Mouse (Mus musculus): ENCODE data around the gene Mbd3. TPM values are rescaled to one million over a fixed set of nuclear protein-coding genes. Genes with fewer than 3 reads are reported as not detected.
"Not testable (repeated sequence)": the region's sequence is repeated elsewhere in the genome, so short reads cannot be mapped to it uniquely, and the experiment has no call there.

Mbd3 gene
- polyA plus RNA-seq, 1 experiment from 2014 or later = 277 TPM

- Histone ChIP-seq H3K9me3 (no peaks in the 10 kb centered on the region), H3K9ac (no peak within 1 kb of the TSS), H3K4me1 (peaks cover 21% of the 10 kb centered on the region), H3K4me3 (peak within 1 kb of the TSS; percentile 28), H3K27me3 (peaks cover 92% of the 10 kb centered on the region), H3K36me3 (no peaks in the 10 kb centered on the region), H3K27ac (no peak within 1 kb of the TSS), H3K4me2 (peak within 1 kb of the TSS; percentile 58)
- no peak for ATAC-seq (ENCODE audit: borderline replicate concordance, extremely low read depth, low FRiP score, low TSS enrichment)
- under 1% methylated on average over 53 of the region's 53 CpGs for WGBS
Measured at GRCm38 (mm10) chr10:80356001-80356682, 43.2 kb downstream of the Mbd3 start, which contains the start of gene Plk5. Gene Plk5 (plus strand): TSS chr10:80356459.

DNA sequence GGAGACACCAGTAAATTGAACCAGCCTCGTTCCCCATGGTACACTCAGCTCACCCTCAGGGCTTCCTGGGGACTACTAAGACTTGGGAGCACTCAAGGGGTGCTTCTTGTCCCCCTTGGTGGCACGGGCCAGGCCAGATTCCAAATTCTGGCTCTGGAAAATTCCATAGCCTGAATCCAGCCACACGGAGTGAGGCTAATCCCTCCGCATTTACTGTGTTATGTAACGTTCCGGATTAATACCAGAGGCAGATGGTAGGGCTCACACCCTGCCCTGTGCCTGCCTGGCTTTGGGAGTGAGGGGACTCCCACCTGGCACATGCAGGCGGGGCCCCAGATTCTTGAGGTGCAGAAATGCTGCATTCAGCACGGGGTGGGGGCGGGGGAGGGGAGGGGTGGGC, 43.9 kb downstream of the Mbd3 start:
- no peaks in the 10 kb centered on the region for H3K36me3 ChIP-seq
- no peak overlapping the region for H3K9ac ChIP-seq
- no peak for ATAC-seq (ENCODE audit: borderline replicate concordance, extremely low read depth, low FRiP score, low TSS enrichment)
- H3K27me3 ChIP-seq = peaks cover 96% of the 10 kb centered on the region
- WGBS = 11% methylated on average over 9 of the region's 9 CpGs
- H3K27ac ChIP-seq = no peak overlapping the region
- H3K4me2 ChIP-seq = no peak overlapping the region
- H3K9me3 ChIP-seq = no peaks in the 10 kb centered on the region
- peaks cover 21% of the 10 kb centered on the region for H3K4me1 ChIP-seq
- no peak overlapping the region for H3K4me3 ChIP-seq

GRCm38 (mm10) chr10:80352727-80353126, 46.6 kb downstream of the Mbd3 start:
- Histone ChIP-seq H3K4me3 (no peak overlapping the region), H3K4me1 (peaks cover 35% of the 10 kb centered on the region), H3K9me3 (no peaks in the 10 kb centered on the region), H3K27ac (no peak overlapping the region), H3K9ac (no peak overlapping the region), H3K36me3 (no peaks in the 10 kb centered on the region), H3K27me3 (peaks cover 97% of the 10 kb centered on the region), H3K4me2 (no peak overlapping the region)
- ATAC-seq (ENCODE audit: borderline replicate concordance, extremely low read depth, low FRiP score, low TSS enrichment) = no peak
- 46% methylated on average over 8 of the region's 8 CpGs for WGBS

DNA sequence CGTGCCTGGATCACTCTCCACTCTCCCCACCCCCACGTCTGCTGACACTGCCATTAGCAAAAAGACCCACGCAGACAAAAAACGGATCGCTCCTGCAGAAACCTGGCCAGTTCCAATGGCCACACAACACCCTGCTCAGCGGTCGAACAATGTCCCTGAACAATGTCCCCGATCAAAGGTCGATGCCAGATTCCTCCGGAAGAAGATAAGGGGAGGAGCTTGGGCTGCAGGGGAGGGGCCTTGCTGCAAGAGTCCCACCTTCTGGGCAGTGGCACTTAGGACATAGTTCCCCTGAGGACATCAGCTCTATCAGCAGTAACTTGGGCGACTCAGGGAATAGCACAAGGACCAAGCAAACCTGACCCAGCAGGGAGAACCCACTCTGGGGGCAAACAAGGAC, 47.5 kb downstream of the Mbd3 start:
- Histone ChIP-seq H3K36me3 (no peaks in the 10 kb centered on the region), H3K4me3 (no peak overlapping the region), H3K9me3 (no peaks in the 10 kb centered on the region), H3K27me3 (peaks cover 97% of the 10 kb centered on the region), H3K27ac (no peak overlapping the region), H3K4me1 (peaks cover 33% of the 10 kb centered on the region), H3K9ac (no peak overlapping the region), H3K4me2 (no peak overlapping the region)
- WGBS = 28% methylated on average over 11 of the region's 11 CpGs
- no peak for ATAC-seq (ENCODE audit: borderline replicate concordance, extremely low read depth, low FRiP score, low TSS enrichment)

DNA sequence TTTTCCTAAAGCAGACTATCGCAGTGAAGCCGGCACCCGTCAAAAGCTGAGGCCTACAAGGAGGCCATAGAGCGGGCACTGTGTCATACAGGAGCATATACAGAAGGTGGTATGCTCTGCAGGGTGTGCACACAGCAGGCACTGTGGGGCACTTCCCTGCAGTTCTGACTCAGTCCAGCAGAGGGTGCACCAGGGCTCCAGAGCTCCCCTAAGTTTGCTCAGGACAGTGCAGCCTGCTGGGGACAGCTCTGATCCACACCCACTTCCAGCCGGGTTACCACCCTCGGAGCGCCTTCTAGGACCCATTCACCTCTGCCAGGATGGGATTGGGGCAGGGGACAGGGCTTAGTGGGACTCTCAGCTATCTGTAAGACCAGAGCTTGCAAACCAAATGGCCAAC, 49.1 kb downstream of the Mbd3 start:
- Histone ChIP-seq H3K9ac (no peak overlapping the region), H3K4me3 (no peak overlapping the region), H3K27ac (no peak overlapping the region), H3K4me2 (no peak overlapping the region), H3K36me3 (no peaks in the 10 kb centered on the region), H3K27me3 (peaks cover 96% of the 10 kb centered on the region), H3K9me3 (no peaks in the 10 kb centered on the region), H3K4me1 (peaks cover 25% of the 10 kb centered on the region)
- 1% methylated on average over 7 of the region's 7 CpGs for WGBS
- ATAC-seq (ENCODE audit: borderline replicate concordance, extremely low read depth, low FRiP score, low TSS enrichment) = peak; percentile 76

DNA sequence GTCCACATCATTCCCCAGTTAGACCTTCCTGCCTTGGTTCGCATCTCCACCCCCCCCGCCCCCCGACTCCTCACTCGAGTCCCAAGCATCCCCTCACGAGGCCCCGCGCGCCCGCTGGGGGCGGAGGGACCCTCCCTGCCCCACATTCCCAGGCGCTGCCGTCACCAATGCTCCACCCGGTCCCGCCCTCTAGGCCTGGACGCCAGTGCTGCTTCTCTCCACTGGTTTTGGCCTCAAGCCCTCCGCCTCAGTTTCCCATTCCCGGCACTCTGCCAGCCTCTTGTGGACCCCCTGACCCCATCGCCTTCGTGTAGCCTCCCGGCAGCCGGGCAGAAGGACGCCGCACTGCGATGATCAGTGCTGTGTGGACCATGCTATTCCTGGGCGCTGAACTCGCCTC, 50.4 kb downstream of the Mbd3 start:
- Histone ChIP-seq H3K9ac (0 out of 2 replicates have a peak overlapping the region, but pooled peaks have one; percentile 13), H3K4me1 (peaks cover 38% of the 10 kb centered on the region), H3K27me3 (peaks cover 97% of the 10 kb centered on the region), H3K4me3 (peak overlapping the region; percentile 30), H3K27ac (no peak overlapping the region), H3K36me3 (no peaks in the 10 kb centered on the region), H3K4me2 (peak overlapping the region; percentile 59), H3K9me3 (no peaks in the 10 kb centered on the region)
- ATAC-seq (ENCODE audit: borderline replicate concordance, extremely low read depth, low FRiP score, low TSS enrichment) = no peak
- 15% methylated on average over 26 of the region's 26 CpGs for WGBS

GRCm38 (mm10) chr10:80348244-80348781, 51.0 kb downstream of the Mbd3 start, which contains the start of gene Adamtsl5:
Gene Adamtsl5 (minus strand): TSS chr10:80348412.
- Histone ChIP-seq H3K4me2 (peak within 1 kb of the TSS; percentile 59), H3K36me3 (no peaks in the 10 kb centered on the region), H3K9ac (peak within 1 kb of the TSS; percentile 13; the same call in 1 of the 2 replicates), H3K9me3 (no peaks in the 10 kb centered on the region), H3K27me3 (peaks cover 97% of the 10 kb centered on the region), H3K27ac (no peak within 1 kb of the TSS), H3K4me3 (peak within 1 kb of the TSS; percentile 30), H3K4me1 (peaks cover 44% of the 10 kb centered on the region)
- WGBS = 2% methylated on average over 42 of the region's 42 CpGs
- no peak for ATAC-seq (ENCODE audit: borderline replicate concordance, extremely low read depth, low FRiP score, low TSS enrichment)

- Histone ChIP-seq H3K4me3 (peak overlapping the region; percentile 30), H3K27me3 (peaks cover 97% of the 10 kb centered on the region), H3K4me2 (peak overlapping the region; percentile 59), H3K4me1 (peaks cover 50% of the 10 kb centered on the region), H3K9me3 (no peaks in the 10 kb centered on the region), H3K36me3 (no peaks in the 10 kb centered on the region), H3K27ac (no peak overlapping the region), H3K9ac (peak overlapping the region; percentile 13; the same call in 1 of the 2 replicates)
- 13% methylated on average over 17 of the region's 17 CpGs for WGBS
- ATAC-seq (ENCODE audit: borderline replicate concordance, extremely low read depth, low FRiP score, low TSS enrichment) = no peak
Measured at GRCm38 (mm10) chr10:80347514-80347967, 51.8 kb downstream of the Mbd3 start.

DNA sequence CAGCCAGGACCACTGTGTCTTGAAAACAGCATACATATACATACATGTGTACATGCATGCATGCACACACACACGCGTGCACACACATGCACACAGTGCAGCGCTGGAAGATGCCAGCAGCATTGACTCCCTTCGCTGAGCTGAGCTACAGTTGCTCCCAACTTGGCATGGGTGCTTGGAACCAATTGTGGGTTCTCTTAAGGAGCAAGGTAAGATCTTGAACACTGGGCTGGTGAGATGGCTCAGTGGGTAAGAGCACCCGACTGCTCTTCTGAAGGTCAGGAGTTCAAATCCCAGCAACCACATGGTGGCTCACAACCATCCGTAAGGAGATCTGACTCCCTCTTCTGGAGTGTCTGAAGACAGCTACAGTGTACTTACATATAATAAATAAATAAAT, 53.4 kb downstream of the Mbd3 start:
- H3K36me3 ChIP-seq; H3K9ac ChIP-seq; H3K4me3 ChIP-seq; H3K27ac ChIP-seq; H3K9me3 ChIP-seq; H3K4me2 ChIP-seq; ATAC-seq (ENCODE audit: borderline replicate concordance, extremely low read depth, low FRiP score, low TSS enrichment): not testable (repeated sequence)
- peaks cover 63% of the 10 kb centered on the region for H3K4me1 ChIP-seq
- peaks cover 97% of the 10 kb centered on the region for H3K27me3 ChIP-seq
- WGBS = 78% methylated on average over 6 of the region's 6 CpGs

- Histone ChIP-seq H3K27ac (no peak overlapping the region), H3K4me1 (peaks cover 68% of the 10 kb centered on the region), H3K27me3 (peaks cover 99% of the 10 kb centered on the region), H3K4me3 (peak overlapping the region; percentile 5; the same call in 1 of the 2 replicates), H3K4me2 (peak overlapping the region; percentile 63), H3K36me3 (no peaks in the 10 kb centered on the region), H3K9ac (no peak overlapping the region), H3K9me3 (no peaks in the 10 kb centered on the region)
- 5% methylated on average over 16 of the region's 16 CpGs for WGBS
- ATAC-seq (ENCODE audit: borderline replicate concordance, extremely low read depth, low FRiP score, low TSS enrichment) = no peak
Measured at GRCm38 (mm10) chr10:80345122-80345521, 54.2 kb downstream of the Mbd3 start.

DNA sequence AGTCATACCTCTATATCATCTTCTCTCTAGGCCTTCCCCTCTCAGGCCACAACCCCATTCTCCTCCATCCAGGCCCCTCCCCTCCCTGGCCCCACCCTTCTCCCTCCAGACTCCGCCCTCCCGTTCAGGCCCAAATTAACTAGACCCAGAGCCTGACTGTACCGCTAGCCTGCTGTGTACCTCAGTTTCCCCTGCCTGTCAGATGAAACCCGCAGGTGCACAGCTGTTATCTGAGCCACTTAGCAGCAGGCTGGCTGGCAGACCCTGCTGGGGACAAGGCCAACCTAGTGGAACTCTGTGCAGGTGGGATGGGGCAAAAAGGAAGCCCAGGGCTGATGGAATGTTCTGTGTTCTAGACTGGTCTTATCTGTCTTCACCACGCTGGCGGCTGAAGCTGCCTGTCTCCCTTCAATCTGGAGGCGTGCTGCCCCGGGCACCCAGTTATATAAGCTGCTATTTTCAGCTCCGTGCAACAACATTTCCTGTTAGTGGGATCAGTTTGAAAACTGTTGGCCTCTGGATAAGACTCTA, 55.2 kb downstream of the Mbd3 start:
- Histone ChIP-seq H3K9ac (no peak overlapping the region), H3K36me3 (no peaks in the 10 kb centered on the region), H3K4me2 (peak overlapping the region; percentile 63), H3K27me3 (peaks cover 90% of the 10 kb centered on the region), H3K9me3 (no peaks in the 10 kb centered on the region), H3K4me1 (peaks cover 64% of the 10 kb centered on the region), H3K4me3 (no peak overlapping the region), H3K27ac (no peak overlapping the region)
- ATAC-seq (ENCODE audit: borderline replicate concordance, extremely low read depth, low FRiP score, low TSS enrichment) = no peak
- 37% methylated on average over 9 of the region's 9 CpGs for WGBS

DNA sequence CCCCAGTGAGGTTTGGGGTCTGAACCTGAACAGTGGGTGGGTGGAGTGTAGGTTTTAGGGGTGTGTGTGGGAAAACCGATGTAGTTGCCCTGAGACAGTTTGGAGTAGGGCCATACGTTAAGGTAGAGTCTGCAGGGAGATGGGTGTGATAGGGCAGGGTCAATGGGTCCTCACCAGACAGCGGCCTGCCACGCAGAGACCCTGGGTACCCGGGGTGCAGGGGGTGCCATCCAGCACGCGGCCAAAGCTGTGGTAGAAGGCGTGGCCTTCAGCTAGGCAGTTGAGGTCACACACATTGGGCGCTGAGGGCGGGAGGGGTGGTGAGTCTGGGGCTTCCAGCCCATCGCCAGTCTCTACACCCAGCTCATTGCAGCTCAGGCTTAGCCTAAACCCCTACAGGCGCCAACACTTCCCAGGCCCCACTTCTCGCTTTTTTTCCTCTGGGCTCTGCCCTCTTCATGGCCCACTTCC, 55.9 kb downstream of the Mbd3 start:
- Histone ChIP-seq H3K4me2 (peak overlapping the region; percentile 63), H3K4me3 (peak overlapping the region; percentile 34), H3K4me1 (peaks cover 57% of the 10 kb centered on the region), H3K9me3 (no peaks in the 10 kb centered on the region), H3K36me3 (no peaks in the 10 kb centered on the region), H3K9ac (0 out of 2 replicates have a peak overlapping the region, but pooled peaks have one; percentile 1), H3K27me3 (peaks cover 83% of the 10 kb centered on the region), H3K27ac (0 out of 2 replicates have a peak overlapping the region, but pooled peaks have one; percentile 9)
- 28% methylated on average over 13 of the region's 13 CpGs for WGBS
- peak; percentile 11 for ATAC-seq (ENCODE audit: borderline replicate concordance, extremely low read depth, low FRiP score, low TSS enrichment)
